Mouse (Mus musculus): ENCODE data around the gene Kcnab2. TPM values are rescaled to one million over a fixed set of nuclear protein-coding genes. Genes with fewer than 3 reads are reported as not detected.

The Kcnab2 gene
- polyA plus RNA-seq, 1 experiment from 2014 or later, result 2.6 TPM

DNA sequence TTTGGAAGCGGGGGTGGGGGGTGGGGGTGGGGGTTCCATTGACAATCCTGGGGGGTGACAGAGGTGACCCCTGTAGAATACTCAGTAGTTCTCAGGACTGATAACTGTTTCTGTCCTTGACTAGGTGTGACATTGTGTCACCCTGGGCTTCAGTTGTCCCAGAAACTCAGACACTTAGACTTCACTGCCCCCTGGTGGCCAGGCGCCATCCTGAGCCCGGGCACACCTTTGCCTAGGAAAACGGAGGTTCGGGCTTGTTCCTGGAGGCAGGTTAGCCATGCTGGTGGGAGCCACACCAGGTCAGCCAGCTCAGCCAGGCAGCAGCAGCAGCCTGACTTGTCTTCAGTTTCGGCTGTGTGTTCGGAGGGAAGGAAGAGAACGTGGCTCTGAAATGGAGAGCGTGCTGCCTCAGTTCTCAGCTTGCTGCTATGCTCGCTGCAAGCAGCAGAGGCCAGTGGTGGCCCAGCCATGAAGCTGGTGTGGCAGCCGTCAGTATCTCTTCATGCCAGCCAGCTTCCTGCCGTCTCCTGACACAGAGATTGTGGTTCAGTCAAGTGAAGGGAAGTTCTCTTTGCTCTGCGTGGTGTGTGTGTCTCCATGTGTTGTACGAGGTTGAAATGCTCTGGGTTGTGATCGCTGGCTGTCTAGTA is 13.7 kb upstream of the Kcnab2 start:
- Histone ChIP-seq H3K9me3 (ENCODE audit: low read length) (no peaks in the 10 kb centered on the region), H3K27me3 (replicated peaks; ENCODE audit: insufficient read depth, low read length) (no peaks in the 10 kb centered on the region), H3K4me3 (ENCODE audit: low read depth, low read length) (no peak overlapping the region), H3K9ac (replicated peaks; ENCODE audit: low read depth) (no peak overlapping the region), H3K4me2 (replicated peaks; ENCODE audit: low read depth, low read length) (no peak overlapping the region), H3K27ac (ENCODE audit: low read length) (no peak overlapping the region), H3K36me3 (ENCODE audit: insufficient read depth, low read length) (no peaks in the 10 kb centered on the region), H3K4me1 (ENCODE audit: insufficient read depth, low read depth, low read length) (no peaks in the 10 kb centered on the region)
- DNase-seq (ENCODE audit: low spot score) (peak; percentile 50), ATAC-seq (peak; percentile 48; the same call in 1 of the 2 replicates)
- peak; percentile 81 for TF ChIP-seq CTCF (IDR thresholded peaks at IDR 0.05)
- no peak for TF ChIP-seq EP300 (IDR thresholded peaks at IDR 0.05)
- 51% methylated on average over 15 of the region's 15 CpGs for WGBS

DNA sequence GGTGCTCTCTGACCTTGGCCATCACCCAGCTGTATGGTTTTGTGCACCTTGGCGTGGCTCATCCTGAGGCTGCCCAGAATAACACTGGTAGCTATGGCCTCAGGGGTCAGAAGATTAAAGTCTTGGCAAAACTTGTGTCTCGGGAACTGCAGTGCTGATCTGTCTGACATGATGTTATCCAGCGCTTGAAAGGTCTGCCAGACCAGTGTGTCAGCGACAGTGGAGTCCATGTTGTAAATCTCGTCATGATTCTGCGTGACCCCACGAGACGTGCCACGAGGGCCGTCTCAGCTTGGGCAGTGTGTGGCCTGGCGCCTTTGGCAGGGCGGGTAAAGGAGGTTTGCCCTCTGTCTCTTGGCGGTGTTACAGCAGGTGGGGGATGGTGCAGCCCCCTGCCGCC is 12.6 kb upstream of the Kcnab2 start:
- Histone ChIP-seq H3K9ac (replicated peaks; ENCODE audit: low read depth) (no peak overlapping the region), H3K27ac (ENCODE audit: low read length) (no peak overlapping the region), H3K4me3 (ENCODE audit: low read depth, low read length) (no peak overlapping the region), H3K4me1 (ENCODE audit: insufficient read depth, low read depth, low read length) (no peaks in the 10 kb centered on the region), H3K27me3 (replicated peaks; ENCODE audit: insufficient read depth, low read length) (no peaks in the 10 kb centered on the region), H3K9me3 (ENCODE audit: low read length) (no peaks in the 10 kb centered on the region), H3K36me3 (ENCODE audit: insufficient read depth, low read length) (no peaks in the 10 kb centered on the region), H3K4me2 (replicated peaks; ENCODE audit: low read depth, low read length) (no peak overlapping the region)
- 78% methylated on average over 14 of the region's 14 CpGs for WGBS
- no peak for DNase-seq (ENCODE audit: low spot score)
- TF ChIP-seq CTCF (IDR thresholded peaks at IDR 0.05), result no peak
- no peak for TF ChIP-seq EP300 (IDR thresholded peaks at IDR 0.05)
- no peak for ATAC-seq

DNA sequence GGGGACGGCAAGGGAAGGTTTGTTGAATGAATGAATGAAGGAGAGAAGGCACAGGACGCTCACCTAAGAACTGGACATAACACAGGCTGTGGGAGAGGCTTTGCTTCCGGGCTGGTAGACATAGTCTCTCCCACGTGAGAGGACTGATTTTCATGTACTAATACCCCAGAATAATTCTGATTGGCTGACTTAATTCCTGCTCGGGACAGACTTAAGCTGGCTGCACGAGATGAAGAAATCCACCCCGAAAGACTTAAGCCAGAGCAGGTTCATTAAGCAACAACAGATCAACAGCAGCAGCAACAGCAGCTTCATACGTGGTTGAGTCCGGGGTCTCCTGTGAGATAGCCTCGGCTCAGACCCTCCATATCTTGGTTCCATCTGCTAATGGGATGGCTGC is 10.4 kb upstream of the Kcnab2 start:
- DNase-seq (ENCODE audit: low spot score) (no peak), ATAC-seq (no peak)
- Histone ChIP-seq H3K9ac (replicated peaks; ENCODE audit: low read depth) (no peak overlapping the region), H3K4me3 (ENCODE audit: low read depth, low read length) (no peak overlapping the region), H3K4me2 (replicated peaks; ENCODE audit: low read depth, low read length) (no peak overlapping the region), H3K9me3 (ENCODE audit: low read length) (no peaks in the 10 kb centered on the region), H3K36me3 (ENCODE audit: insufficient read depth, low read length) (no peaks in the 10 kb centered on the region), H3K4me1 (ENCODE audit: insufficient read depth, low read depth, low read length) (no peaks in the 10 kb centered on the region), H3K27ac (ENCODE audit: low read length) (no peak overlapping the region), H3K27me3 (replicated peaks; ENCODE audit: insufficient read depth, low read length) (no peaks in the 10 kb centered on the region)
- TF ChIP-seq EP300 (IDR thresholded peaks at IDR 0.05) (no peak), CTCF (IDR thresholded peaks at IDR 0.05) (no peak)
- 78% methylated on average over 10 of the region's 10 CpGs for WGBS

DNA sequence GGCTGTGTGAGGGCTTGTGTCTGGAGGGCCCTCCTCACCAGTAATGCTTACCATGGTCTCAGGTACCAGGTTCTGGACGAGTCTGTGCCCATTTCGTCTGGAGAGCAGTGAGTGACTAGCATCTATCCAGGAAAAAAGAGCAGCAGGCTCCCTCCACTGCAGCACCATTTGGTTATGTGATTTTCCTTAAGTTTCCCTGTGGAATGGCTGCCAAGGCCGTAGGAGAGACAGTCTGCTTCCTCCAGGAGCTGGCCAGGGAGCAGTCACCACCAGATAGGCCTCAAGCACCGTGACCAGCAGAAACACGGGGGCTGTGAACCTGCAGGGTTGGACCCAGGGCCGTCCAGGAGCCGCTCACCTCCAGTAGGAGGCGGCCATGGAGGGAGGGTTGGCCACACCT is 2.8 kb upstream of the Kcnab2 start:
- Histone ChIP-seq H3K9me3 (ENCODE audit: low read length) (no peaks in the 10 kb centered on the region), H3K36me3 (ENCODE audit: insufficient read depth, low read length) (no peaks in the 10 kb centered on the region), H3K27me3 (replicated peaks; ENCODE audit: insufficient read depth, low read length) (no peaks in the 10 kb centered on the region), H3K4me3 (ENCODE audit: low read depth, low read length) (no peak overlapping the region), H3K27ac (ENCODE audit: low read length) (no peak overlapping the region), H3K4me2 (replicated peaks; ENCODE audit: low read depth, low read length) (no peak overlapping the region), H3K4me1 (ENCODE audit: insufficient read depth, low read depth, low read length) (0 out of 2 replicates have a peak, but pooled peaks cover 3% of the 10 kb centered on the region), H3K9ac (replicated peaks; ENCODE audit: low read depth) (no peak overlapping the region)
- ATAC-seq, result no peak
- 49% methylated on average over 8 of the region's 8 CpGs for whole genome bisulfite sequencing
- no peak for TF ChIP-seq EP300 (IDR thresholded peaks at IDR 0.05)
- TF ChIP-seq CTCF (IDR thresholded peaks at IDR 0.05), result no peak
- no peak for DNase-seq (ENCODE audit: low spot score)

DNA sequence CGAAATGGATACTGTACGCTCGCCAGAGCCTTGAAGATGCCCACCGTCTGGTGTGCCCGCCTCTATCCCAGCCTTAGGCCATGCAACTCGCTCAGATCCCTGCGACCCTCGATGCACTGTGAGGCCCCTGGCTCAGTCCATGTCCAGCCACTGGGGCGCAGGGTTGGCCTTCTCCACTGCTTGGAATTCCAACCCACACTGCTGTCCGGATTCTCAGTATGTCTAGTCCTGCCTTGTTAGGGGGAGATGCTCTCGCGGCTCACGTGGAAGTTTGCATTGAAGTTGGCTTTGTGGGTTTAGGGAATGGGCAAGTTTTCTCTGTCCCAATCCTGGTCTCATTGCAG is 525 bp upstream of the Kcnab2 start:
- Histone ChIP-seq H3K4me2 (replicated peaks; ENCODE audit: low read depth, low read length) (peak overlapping the region; percentile 81), H3K27me3 (replicated peaks; ENCODE audit: insufficient read depth, low read length) (no peaks in the 10 kb centered on the region), H3K27ac (ENCODE audit: low read length) (no peak overlapping the region), H3K4me3 (ENCODE audit: low read depth, low read length) (peak overlapping the region; percentile 77), H3K9ac (replicated peaks; ENCODE audit: low read depth) (peak overlapping the region; percentile 58), H3K4me1 (ENCODE audit: insufficient read depth, low read depth, low read length) (0 out of 2 replicates have a peak, but pooled peaks cover 3% of the 10 kb centered on the region), H3K36me3 (ENCODE audit: insufficient read depth, low read length) (no peaks in the 10 kb centered on the region), H3K9me3 (ENCODE audit: low read length) (no peaks in the 10 kb centered on the region)
- WGBS, result 2% methylated on average over 13 of the region's 13 CpGs
- no peak; the same call in 1 of the 2 replicates for ATAC-seq
- DNase-seq (ENCODE audit: low spot score), result no peak
- TF ChIP-seq CTCF (IDR thresholded peaks at IDR 0.05) (no peak), EP300 (IDR thresholded peaks at IDR 0.05) (no peak)

DNA sequence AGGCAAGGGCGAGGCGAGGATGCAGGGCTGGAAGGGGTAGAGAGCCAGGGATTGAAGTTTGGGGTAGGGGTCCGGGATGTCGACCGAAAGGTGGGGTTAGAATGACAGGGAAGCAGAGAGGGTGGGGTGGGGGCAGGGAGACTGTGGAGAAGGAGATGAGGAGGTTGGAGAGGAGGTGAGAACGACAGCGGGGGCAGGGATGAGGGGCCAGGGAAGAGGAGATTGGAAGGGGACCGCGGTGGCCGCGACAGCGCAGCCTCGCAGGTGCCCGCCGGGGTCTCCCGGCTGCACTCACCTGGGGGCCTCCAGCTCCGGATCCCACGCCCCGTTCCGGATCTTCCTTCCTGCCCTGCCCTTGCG is 585 bp downstream of the Kcnab2 start:
- no peaks in the 10 kb centered on the region for H3K27me3 ChIP-seq (replicated peaks; ENCODE audit: insufficient read depth, low read length)
- DNase-seq (ENCODE audit: low spot score), result no peak
- H3K36me3 ChIP-seq (ENCODE audit: insufficient read depth, low read length), result no peaks in the 10 kb centered on the region
- H3K4me3 ChIP-seq (ENCODE audit: low read depth, low read length), result peak overlapping the region; percentile 77
- H3K4me1 ChIP-seq (ENCODE audit: insufficient read depth, low read depth, low read length), result 0 out of 2 replicates have a peak, but pooled peaks cover 3% of the 10 kb centered on the region
- TF ChIP-seq CTCF (IDR thresholded peaks at IDR 0.05) (no peak), EP300 (IDR thresholded peaks at IDR 0.05) (no peak)
- no peaks in the 10 kb centered on the region for H3K9me3 ChIP-seq (ENCODE audit: low read length)
- peak overlapping the region; percentile 81 for H3K4me2 ChIP-seq (replicated peaks; ENCODE audit: low read depth, low read length)
- no peak overlapping the region for H3K9ac ChIP-seq (replicated peaks; ENCODE audit: low read depth)
- 0% methylated on average over 10 of the region's 21 CpGs for WGBS
- ATAC-seq, result no peak; the same call in 1 of the 2 replicates
- no peak overlapping the region for H3K27ac ChIP-seq (ENCODE audit: low read length)

All from lung, postnatal 0 days (tissue).